ENCODE assay signal across 10 mouse cellular contexts in genomic region chr8:70129309-70129952, GRCm38 (mm10). TPM values are rescaled to one million over a fixed set of nuclear protein-coding genes. Genes with fewer than 3 reads are reported as not detected.
DNase-seq lines count a peak whose midpoint lies in the region; ATAC-seq lines count a peak whose summit lies in the region.
"Had no signal": no experiment of that assay in that cellular context is flagged by ENCODE, and none has a peak within 500 bp of the region (broad histone marks: within the 10 kb centered on the region; RNA-seq: fewer than 3 reads in every experiment).

No protein-coding gene starts in this region.

- ATAC-seq in heart, embryonic 12.5 days (ENCODE audit: insufficient number of reproducible peaks, low FRiP score), result no peak

- peak; percentile 41 to 72 for DNase-seq in heart, adult 18-20 months
- peak; percentile 96 for DNase-seq in Muller cell, postnatal 12 days (ENCODE audit: inconsistent ontology term)
- peak; percentile 88 for DNase-seq in fibroblast of lung, adult 2 months (ENCODE audit: low read depth)
- peak; percentile 21 for DNase-seq in heart, postnatal 25 days (ENCODE audit: low spot score)
- DNase-seq in left cerebral cortex, adult 9 months (ENCODE audit: low spot score in 2 of 2), result peak; percentile 75 to 82
- peak; percentile 32 for DNase-seq in skeletal muscle tissue, adult 2 months (ENCODE audit: low read depth, low spot score)
- no peak for DNase-seq in spleen, postnatal 14 days (ENCODE audit: low spot score in 2 of 2)

- H3K36me3 ChIP-seq in heart, embryonic 12.5 days, result peaks cover 22% of the 10 kb centered on the region

- no peak overlapping the region for H3K27ac ChIP-seq in heart, embryonic 12.5 days (ENCODE audit: poor library complexity, severe bottlenecking)

- H3K9me3 ChIP-seq in heart, embryonic 12.5 days (replicated peaks), result no peaks in the 10 kb centered on the region

- H3K27me3 ChIP-seq in heart, embryonic 12.5 days (replicated peaks), result peaks cover 15% of the 10 kb centered on the region

- H3K9ac ChIP-seq in heart, embryonic 12.5 days, result no peak overlapping the region

- peaks cover 30% of the 10 kb centered on the region for H3K4me1 ChIP-seq in heart, embryonic 12.5 days (replicated peaks)

- WGBS in heart, embryonic 12.5 days, result 63% methylated on average over 9 of the region's 9 CpGs

- intact Hi-C loops in heart, postnatal 25 days (cut with DNase I), result no loop called here

- no peak overlapping the region for H3K4me3 ChIP-seq in heart, embryonic 12.5 days

- no peak overlapping the region for H3K4me2 ChIP-seq in heart, embryonic 12.5 days

RNA-seq across cellular contexts. Expression of gene Nr2c2ap, which starts 1.7 kb away (rescaled TPM):
- total RNA-seq in heart, adult 18-20 months (2021), result 1 to 10 TPM; 7.5 to 7.9 TPM
- 28.5 and 29.1 TPM in 2 replicates for polyA plus RNA-seq in heart, embryonic 12.5 days (2016; fragmentation: Nextera tagmentation; extraction: Ambion mirVana)
- 1 to 10 TPM; 5.4 to 7.6 TPM for total RNA-seq in heart, postnatal 25 days (2021)

RNA-seq across cellular contexts. Expression of gene Ncan, which starts 8.8 kb away (rescaled TPM):
- total RNA-seq in heart, adult 18-20 months (2021), result under 1 TPM in 1 of 2 experiments, not detected in 1; 0.03 TPM
- polyA plus RNA-seq in heart, embryonic 12.5 days (2016; fragmentation: Nextera tagmentation; extraction: Ambion mirVana), result 0.17 and 0.31 TPM in 2 replicates
- total RNA-seq in heart, postnatal 25 days (2021), result under 1 TPM in 1 of 2 experiments, not detected in 1; 0.03 TPM
- total RNA-seq: hematopoietic stem cell, adult 5-6 weeks; neutrophil, adult 5-6 weeks had no signal

RNA-seq across cellular contexts. Expression of gene Rfxank, which starts 9.5 kb away (rescaled TPM):
- 10 to 100 TPM; 19.8 to 19.9 TPM for total RNA-seq in heart, adult 18-20 months (2021)
- polyA plus RNA-seq in heart, embryonic 12.5 days (2016; fragmentation: Nextera tagmentation; extraction: Ambion mirVana), result 17.7 and 18.7 TPM in 2 replicates
- 10 to 100 TPM; 20.9 to 21.5 TPM for total RNA-seq in heart, postnatal 25 days (2021)

RNA-seq across cellular contexts. Expression of gene Borcs8, which starts 9.9 kb away (rescaled TPM):
- total RNA-seq in heart, adult 18-20 months (2021), result 10 to 100 TPM; 17.6 to 28.5 TPM
- polyA plus RNA-seq in heart, embryonic 12.5 days (2016; fragmentation: Nextera tagmentation; extraction: Ambion mirVana), result 30.3 and 38.1 TPM in 2 replicates
- 10 to 100 TPM; 21.2 to 25.5 TPM for total RNA-seq in heart, postnatal 25 days (2021)

RNA-seq across cellular contexts. Expression of gene Mef2b, which starts 10.1 kb away (rescaled TPM):
- under 1 TPM in 1 of 2 experiments, not detected in 1; 0.31 TPM for total RNA-seq in heart, adult 18-20 months (2021)
- not detected in 2 replicates for polyA plus RNA-seq in heart, embryonic 12.5 days (2016; fragmentation: Nextera tagmentation; extraction: Ambion mirVana)
- under 1 TPM in 1 of 2 experiments, not detected in 1; 0.31 TPM for total RNA-seq in heart, postnatal 25 days (2021)
- total RNA-seq: hematopoietic stem cell, adult 5-6 weeks had no signal

Comparison
In these comparisons a context has a peak if more than half of its experiments do, and no peak if none do; other contexts are left out.
1. DNase-seq: peak in heart, adult 18-20 months (2 of 2), Muller cell, postnatal 12 days (single experiment), fibroblast of lung, adult 2 months (single experiment), heart, postnatal 25 days (single experiment), left cerebral cortex, adult 9 months (2 of 2) and skeletal muscle tissue, adult 2 months (single experiment); none in spleen, postnatal 14 days (0 of 2).